Mouse (Mus musculus): ENCODE measurements around the gene Heg1.

DNA sequence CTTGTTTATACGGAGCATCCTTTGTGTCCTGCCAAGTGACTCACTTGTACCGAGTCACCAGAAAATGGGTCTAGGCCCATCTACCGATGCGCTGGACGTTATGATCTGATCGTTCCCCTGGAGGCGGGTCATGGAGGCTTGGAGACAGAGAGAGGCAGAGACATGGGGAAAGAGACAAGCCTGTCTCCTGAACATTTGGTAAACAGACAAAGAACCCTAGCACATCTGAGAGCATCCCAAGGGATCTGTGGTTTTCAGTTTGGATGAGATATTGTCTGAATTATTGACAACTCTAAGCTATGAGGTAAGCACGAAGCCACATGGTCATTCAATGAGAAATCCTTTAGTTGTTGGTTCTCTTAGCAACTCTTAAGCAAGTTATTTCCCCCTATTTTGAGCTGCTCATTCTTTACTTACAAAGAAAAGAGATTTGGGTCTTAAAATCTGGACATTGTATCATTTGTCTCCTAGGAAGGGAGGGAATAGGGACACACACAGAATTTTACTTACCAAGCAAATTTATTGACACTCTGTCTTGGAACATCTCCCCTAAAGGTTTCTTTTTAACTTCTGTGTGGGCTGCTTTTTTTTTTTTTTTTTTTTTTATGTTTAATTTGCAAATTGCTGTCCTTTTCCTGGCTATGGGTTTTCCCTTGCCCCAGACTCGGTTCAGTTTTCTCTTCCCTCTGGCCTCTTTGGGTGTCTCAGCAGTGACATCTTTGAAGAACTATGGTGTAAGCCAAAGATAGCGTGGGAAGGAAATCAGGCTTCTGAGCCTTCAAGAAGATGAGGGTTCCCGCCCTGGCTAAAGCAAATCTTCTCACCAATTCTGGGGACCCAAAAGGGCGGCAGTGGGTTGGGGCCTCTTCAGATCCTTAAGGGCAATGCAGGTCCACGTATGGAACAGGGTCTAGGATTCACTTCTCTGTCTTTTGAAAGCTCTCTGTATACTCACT lies 686 bp upstream of the Heg1 start:
- TF ChIP-seq CTCF (IDR thresholded peaks at IDR 0.05; ENCODE audit: low read depth), result no peak
- no peak for TF ChIP-seq EP300 (optimal IDR thresholded peaks at IDR 0.05)

All from stomach, postnatal 0 days (tissue).